Mouse (Mus musculus) hindbrain, postnatal 0 days (tissue): Measurements from ENCODE around the gene Tspan9. TPM values are rescaled to one million over a fixed set of nuclear protein-coding genes. Genes with fewer than 3 reads are reported as not detected.

Source experiments
- ATAC-seq: fragments of 200-750 bp; cut with Nextera tagmentation; 2 replicates; pipeline ENCODE4 v1.8.0; 2017; ENCODE audit warnings: mild to moderate bottlenecking, moderate TSS enrichment, moderate library complexity
- DNase-seq: peaks from one replicate; pipeline ENCODE4 v3.0.0-alpha.2; 2015; ENCODE audit warnings: low spot score
- H3K27ac ChIP-seq: fragments of 300-500 bp; sonication (generic); 2 replicates; pipeline ENCODE4 v1.5.1; 2014; ENCODE audit warnings: mild to moderate bottlenecking
- H3K27me3 ChIP-seq: fragments of 300-500 bp; sonication (generic); 2 replicates; pipeline ENCODE4 v1.6.1; 2014; ENCODE audit warnings: low read length, mixed read lengths; ENCODE audit not compliant: insufficient read depth
- H3K36me3 ChIP-seq: fragments of 300-500 bp; sonication (generic); 2 replicates; pipeline ENCODE4 v1.6.1; 2014; ENCODE audit warnings: low read length, mixed read lengths; ENCODE audit not compliant: insufficient read depth
- H3K4me1 ChIP-seq: fragments of 300-500 bp; sonication (generic); 2 replicates; pipeline ENCODE4 v1.6.1; 2014; ENCODE audit warnings: antibody characterized with exemption, low read length, mixed read lengths; ENCODE audit not compliant: insufficient read depth
- H3K4me2 ChIP-seq: fragments of 300-500 bp; sonication (generic); 2 replicates; pipeline ENCODE4 v1.6.1; 2014; ENCODE audit warnings: low read depth, mild to moderate bottlenecking, low read length, moderate library complexity, mixed read lengths
- H3K4me3 ChIP-seq: fragments of 300-500 bp; sonication (generic); 2 replicates; pipeline ENCODE4 v1.5.1; 2014; ENCODE audit warnings: low read length
- H3K9ac ChIP-seq: fragments of 300-500 bp; sonication (generic); replicated peaks from 2 replicates; pipeline ENCODE4 v1.6.1; 2014; ENCODE audit warnings: mild to moderate bottlenecking, low read length, moderate library complexity, mixed read lengths
- H3K9me3 ChIP-seq: fragments of 300-500 bp; sonication (generic); 2 replicates; pipeline ENCODE4 v1.6.1; 2016; ENCODE audit warnings: low read length, mixed read lengths
- CTCF ChIP-seq: IDR thresholded peaks from 2 replicates; pipeline ENCODE4 v1.5.1; 2016; ENCODE audit warnings: antibody characterized with exemption, control low read depth, low read depth
- WGBS: fragments of 180-500 bp; shearing (Covaris S2); extraction: QIAGEN DNeasy Blood & Tissue Kit; methylation state at CpG from one replicate; pipeline ENCODE4 v1.1.7; 2014; 5-methylcytosine and 5-hydroxymethylcytosine counted together
- polyA plus RNA-seq: library from polyadenylated mRNA; unstranded; fragments of >200 nt; fragmentation: Nextera tagmentation; extraction: Ambion mirVana; gene quantifications from 2 replicates; pipeline ENCODE4 v1.2.1, GENCODE M21; 2015
- total RNA-seq: library from RNA; depleted of rRNA; stranded (reverse); fragments of >200 nt; gene quantifications from 2 replicates; pipeline ENCODE4 v1.2.3, GENCODE M21; 2014

The Tspan9 gene
- total and polyA plus RNA-seq, 2 experiments from 2014 or later = 70.1 to 177 TPM

- 88% methylated on average over 13 of the region's 13 CpGs for WGBS
- no peak for TF ChIP-seq CTCF
- no peak overlapping the region for H3K27ac ChIP-seq
- H3K4me1 ChIP-seq = peaks cover 39% of the 10 kb centered on the region
- no peak overlapping the region for H3K4me2 ChIP-seq
- H3K9ac ChIP-seq = no peak overlapping the region
- ATAC-seq (no peak), DNase-seq (no peak)
- no peaks in the 10 kb centered on the region for H3K36me3 ChIP-seq
- no peaks in the 10 kb centered on the region for H3K27me3 ChIP-seq
- H3K9me3 ChIP-seq = no peaks in the 10 kb centered on the region
- no peak overlapping the region for H3K4me3 ChIP-seq
Measured at GRCm38 (mm10) chr6:128025581-128025980, 117.8 kb downstream of the Tspan9 start.

GRCm38 (mm10) chr6:128022207-128022606 lies 121.2 kb downstream of the Tspan9 start:
- Histone ChIP-seq H3K9me3 (no peaks in the 10 kb centered on the region), H3K4me3 (no peak overlapping the region), H3K27ac (no peak overlapping the region), H3K36me3 (no peaks in the 10 kb centered on the region), H3K9ac (no peak overlapping the region), H3K4me2 (no peak overlapping the region), H3K4me1 (peaks cover 17% of the 10 kb centered on the region), H3K27me3 (no peaks in the 10 kb centered on the region)
- no peak for TF ChIP-seq CTCF
- ATAC-seq = peak; percentile 36; the same call in 1 of the 2 replicates
- WGBS = 29% methylated on average over 6 of the region's 6 CpGs
- DNase-seq = no peak

DNA sequence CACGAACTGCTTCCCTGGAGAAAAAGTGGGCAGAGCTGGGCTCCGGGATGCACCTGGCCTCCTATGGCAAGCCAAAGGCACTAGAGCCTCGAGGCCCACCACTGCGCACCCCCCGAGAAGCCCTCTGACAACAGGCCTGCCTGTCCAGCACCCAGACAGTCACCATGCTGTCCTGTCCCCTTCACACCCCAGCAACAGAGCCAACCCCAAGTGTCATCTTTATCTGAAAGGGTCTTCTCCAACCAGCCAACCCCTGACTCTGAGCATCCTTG lies 121.5 kb downstream of the Tspan9 start:
- no peak overlapping the region for H3K4me2 ChIP-seq
- H3K4me1 ChIP-seq = peaks cover 17% of the 10 kb centered on the region
- H3K36me3 ChIP-seq = no peaks in the 10 kb centered on the region
- no peaks in the 10 kb centered on the region for H3K27me3 ChIP-seq
- peak; percentile 36; the same call in 1 of the 2 replicates for ATAC-seq
- no peaks in the 10 kb centered on the region for H3K9me3 ChIP-seq
- DNase-seq = no peak
- no peak overlapping the region for H3K9ac ChIP-seq
- WGBS = 48% methylated on average over 5 of the region's 5 CpGs
- no peak for TF ChIP-seq CTCF
- no peak overlapping the region for H3K27ac ChIP-seq
- no peak overlapping the region for H3K4me3 ChIP-seq

- Histone ChIP-seq H3K27ac (peak overlapping the region; percentile 54; the same call in 1 of the 2 replicates), H3K9ac (no peak overlapping the region), H3K4me1 (peaks cover 17% of the 10 kb centered on the region), H3K4me3 (no peak overlapping the region), H3K27me3 (no peaks in the 10 kb centered on the region), H3K9me3 (no peaks in the 10 kb centered on the region), H3K4me2 (no peak overlapping the region), H3K36me3 (no peaks in the 10 kb centered on the region)
- WGBS = 35% methylated on average over 7 of the region's 10 CpGs
- no peak for TF ChIP-seq CTCF
- DNase-seq = no peak
- peak; percentile 33; the same call in 1 of the 2 replicates for ATAC-seq
Measured at GRCm38 (mm10) chr6:128021106-128021930, 122.1 kb downstream of the Tspan9 start.

- DNase-seq = peak; percentile 53
- 15% methylated on average over 8 of the region's 8 CpGs for WGBS
Measured at GRCm38 (mm10) chr6:128020521-128021057, 122.8 kb downstream of the Tspan9 start.

DNA sequence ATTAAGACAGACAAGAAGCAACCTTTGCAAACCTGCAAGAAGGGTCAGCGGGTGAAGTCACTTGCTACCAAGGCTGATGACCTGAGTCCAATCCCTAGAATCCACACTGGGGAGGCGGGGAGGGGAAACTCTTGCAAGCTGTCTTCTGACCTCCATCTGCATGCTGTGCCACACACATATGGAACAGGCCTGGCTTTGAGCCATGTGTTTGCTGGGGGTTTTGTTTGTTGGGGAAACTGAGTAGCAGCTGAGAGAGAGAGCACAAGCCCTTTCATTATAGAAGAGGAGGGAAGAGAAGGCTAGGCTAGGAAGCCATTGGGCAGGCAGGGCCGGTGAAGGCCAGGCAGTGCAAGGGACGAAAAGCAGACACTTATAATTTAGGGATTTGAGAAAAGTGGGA lies 123.3 kb downstream of the Tspan9 start:
- Histone ChIP-seq H3K4me1 (peaks cover 26% of the 10 kb centered on the region), H3K4me3 (no peak overlapping the region), H3K9ac (no peak overlapping the region; the same call in 1 of the 2 replicates), H3K27ac (peak overlapping the region; percentile 54), H3K9me3 (no peaks in the 10 kb centered on the region), H3K4me2 (0 out of 2 replicates have a peak overlapping the region, but pooled peaks have one; percentile 3), H3K36me3 (no peaks in the 10 kb centered on the region), H3K27me3 (no peaks in the 10 kb centered on the region)
- TF ChIP-seq CTCF = no peak
- 38% methylated on average over 4 of the region's 4 CpGs for WGBS
- ATAC-seq = no peak
- DNase-seq = no peak

More at GRCm38 (mm10) chr6:128020521-128021057, 122.8 kb downstream of the Tspan9 start:
- Histone ChIP-seq H3K36me3 (no peaks in the 10 kb centered on the region), H3K27ac (peak overlapping the region; percentile 54; the same call in 1 of the 2 replicates), H3K4me2 (0 out of 2 replicates have a peak overlapping the region, but pooled peaks have one; percentile 3), H3K9me3 (no peaks in the 10 kb centered on the region), H3K4me1 (peaks cover 22% of the 10 kb centered on the region), H3K4me3 (no peak overlapping the region), H3K9ac (no peak overlapping the region; the same call in 1 of the 2 replicates), H3K27me3 (no peaks in the 10 kb centered on the region)
- ATAC-seq = peak; percentile 63
- TF ChIP-seq CTCF = no peak

- Histone ChIP-seq H3K9ac (no peak overlapping the region), H3K4me3 (no peak overlapping the region), H3K9me3 (no peaks in the 10 kb centered on the region), H3K4me2 (no peak overlapping the region), H3K4me1 (peaks cover 28% of the 10 kb centered on the region), H3K36me3 (no peaks in the 10 kb centered on the region), H3K27ac (no peak overlapping the region), H3K27me3 (no peaks in the 10 kb centered on the region)
- DNase-seq (no peak), ATAC-seq (no peak)
- WGBS = 85% methylated on average over 7 of the region's 7 CpGs
- TF ChIP-seq CTCF = no peak
Measured at GRCm38 (mm10) chr6:128019119-128019518, 124.3 kb downstream of the Tspan9 start.
